Mouse (Mus musculus): Measurements from ENCODE around the gene Rnf183. TPM values are rescaled to one million over a fixed set of nuclear protein-coding genes. Genes with fewer than 3 reads are reported as not detected.

Gene Rnf183
- total RNA-seq, 2 experiments from 2014 or later = not detected

GRCm38 (mm10) chr4:62389592-62390512 is 45.2 kb downstream of the Rnf183 start:
- ATAC-seq (replicated peaks; ENCODE audit: low FRiP score, poor library complexity, severe bottlenecking) = peak; percentile 76

GRCm38 (mm10) chr4:62385439-62385838 is 49.6 kb downstream of the Rnf183 start:
- no peak for ATAC-seq (replicated peaks; ENCODE audit: low FRiP score, poor library complexity, severe bottlenecking)

GRCm38 (mm10) chr4:62384159-62384558 is 50.9 kb downstream of the Rnf183 start:
- no peak for ATAC-seq (replicated peaks; ENCODE audit: low FRiP score, poor library complexity, severe bottlenecking)

- no peak for ATAC-seq (replicated peaks; ENCODE audit: low FRiP score, poor library complexity, severe bottlenecking)
Measured at GRCm38 (mm10) chr4:62383752-62384151, 51.3 kb downstream of the Rnf183 start.

- ATAC-seq (replicated peaks; ENCODE audit: low FRiP score, poor library complexity, severe bottlenecking) = no peak
Measured at GRCm38 (mm10) chr4:62383207-62383606, 51.8 kb downstream of the Rnf183 start.

- no peak for ATAC-seq (replicated peaks; ENCODE audit: low FRiP score, poor library complexity, severe bottlenecking)
Measured at GRCm38 (mm10) chr4:62379724-62380381, 55.2 kb downstream of the Rnf183 start.

Other genes starting within 250 kb of the Rnf183 start
- gene Zfp37, start 204.2 kb downstream of the Rnf183 start, total RNA-seq (2015; ENCODE audit: low replicate concordance) = not detected in 2 replicates
- gene Zfp37, start 204.2 kb downstream of the Rnf183 start, total RNA-seq (2017; ENCODE audit: low replicate concordance) = not detected in 2 replicates
- gene Slc31a2, start 172.7 kb downstream of the Rnf183 start, total RNA-seq (2015; ENCODE audit: low replicate concordance) = 15.0 and 24.4 TPM in 2 replicates
- 8.8 and 13.6 TPM in 2 replicates for gene Slc31a2, start 172.7 kb downstream of the Rnf183 start, total RNA-seq (2017; ENCODE audit: low replicate concordance)
- 15.0 and 25.9 TPM in 2 replicates for gene Fkbp15, start 74.7 kb downstream of the Rnf183 start, total RNA-seq (2015; ENCODE audit: low replicate concordance)
- 29.0 and 31.6 TPM in 2 replicates for gene Fkbp15, start 74.7 kb downstream of the Rnf183 start, total RNA-seq (2017; ENCODE audit: low replicate concordance)
- 2.7 and 5.2 TPM in 2 replicates for gene Slc31a1, start 74.5 kb downstream of the Rnf183 start, total RNA-seq (2015; ENCODE audit: low replicate concordance)
- 3.7 and 5.4 TPM in 2 replicates for gene Slc31a1, start 74.5 kb downstream of the Rnf183 start, total RNA-seq (2017; ENCODE audit: low replicate concordance)
- gene Cdc26, start 26.6 kb downstream of the Rnf183 start, total RNA-seq (2015; ENCODE audit: low replicate concordance) = 33.4 and 49.1 TPM in 2 replicates
- 30.9 and 33.0 TPM in 2 replicates for gene Cdc26, start 26.6 kb downstream of the Rnf183 start, total RNA-seq (2017; ENCODE audit: low replicate concordance)
- gene Prpf4, start 26.5 kb downstream of the Rnf183 start, total RNA-seq (2015; ENCODE audit: low replicate concordance) = 1.3 and 2.7 TPM in 2 replicates
- 7.0 and 12.5 TPM in 2 replicates for gene Prpf4, start 26.5 kb downstream of the Rnf183 start, total RNA-seq (2017; ENCODE audit: low replicate concordance)
- gene Wdr31, start 35.6 kb upstream of the Rnf183 start, total RNA-seq (2015; ENCODE audit: low replicate concordance) = 0.63 TPM in 1 of 2 replicates, not detected in the other
- 0.42 TPM in 1 of 2 replicates, not detected in the other for gene Wdr31, start 35.6 kb upstream of the Rnf183 start, total RNA-seq (2017; ENCODE audit: low replicate concordance)
- gene Bspry, start 44.8 kb upstream of the Rnf183 start, total RNA-seq (2015; ENCODE audit: low replicate concordance) = not detected in 2 replicates
- gene Bspry, start 44.8 kb upstream of the Rnf183 start, total RNA-seq (2017; ENCODE audit: low replicate concordance) = not detected in 2 replicates
- not detected in 2 replicates for gene Hdhd3, start 68.2 kb upstream of the Rnf183 start, total RNA-seq (2015; ENCODE audit: low replicate concordance)
- gene Hdhd3, start 68.2 kb upstream of the Rnf183 start, total RNA-seq (2017; ENCODE audit: low replicate concordance) = 1.0 TPM in 1 of 2 replicates, not detected in the other
- 105 and 125 TPM in 2 replicates for gene Alad, start 84.7 kb upstream of the Rnf183 start, total RNA-seq (2015; ENCODE audit: low replicate concordance)
- 81.9 and 128 TPM in 2 replicates for gene Alad, start 84.7 kb upstream of the Rnf183 start, total RNA-seq (2017; ENCODE audit: low replicate concordance)
- 21.3 and 30.7 TPM in 2 replicates for gene Pole3, start 89.8 kb upstream of the Rnf183 start, total RNA-seq (2015; ENCODE audit: low replicate concordance)
- 14.1 and 17.3 TPM in 2 replicates for gene Pole3, start 89.8 kb upstream of the Rnf183 start, total RNA-seq (2017; ENCODE audit: low replicate concordance)
- gene 4933430I17Rik, start 90.1 kb upstream of the Rnf183 start, total RNA-seq (2015; ENCODE audit: low replicate concordance) = not detected in 2 replicates
- not detected in 2 replicates for gene 4933430I17Rik, start 90.1 kb upstream of the Rnf183 start, total RNA-seq (2017; ENCODE audit: low replicate concordance)
- gene Rgs3, start 124.6 kb upstream of the Rnf183 start, total RNA-seq (2015; ENCODE audit: low replicate concordance) = 13.4 and 18.8 TPM in 2 replicates
- 2.5 and 4.5 TPM in 2 replicates for gene Rgs3, start 124.6 kb upstream of the Rnf183 start, total RNA-seq (2017; ENCODE audit: low replicate concordance)